Mouse (Mus musculus) hematopoietic stem cell, adult 5-6 weeks (primary cell): ENCODE measurements around the gene Pigl. TPM values are rescaled to one million over a fixed set of nuclear protein-coding genes. Genes with fewer than 3 reads are reported as not detected.
"Not testable (repeated sequence)": the region's sequence is repeated elsewhere in the genome, so short reads cannot be mapped to it uniquely, and the experiment has no call there.

Experiments used
- ATAC-seq, 2 experiments: fragments of 125-278 bp in 1 of 2; replicated peaks in 1 of 2; 2 replicates each; pipeline ENCODE4 v1.8.0; 2016 to 2017; ENCODE audit warnings: inconsistent platforms in 2 of 2, mild to moderate bottlenecking in 2 of 2, moderate number of reproducible peaks in 2 of 2, low read depth in 1 of 2, moderate TSS enrichment in 1 of 2; ENCODE audit not compliant: low FRiP score in 2 of 2, poor library complexity in 2 of 2, severe bottlenecking in 2 of 2, insufficient read depth in 1 of 2, low TSS enrichment in 1 of 2
- total RNA-seq: library from RNA; stranded (forward); fragments of 172-1452, 232-1000 nt; gene quantifications from 2 replicates; pipeline ENCODE4 v1.2.3, GENCODE M21; 2017

The Pigl gene
- total RNA-seq, 1 experiment from 2014 or later: 9.1 TPM

GRCm38 (mm10) chr11:62500529-62500928, 42.3 kb downstream of the Pigl start:
- no peak for ATAC-seq

- no peak for ATAC-seq
Observed at GRCm38 (mm10) chr11:62507683-62508082, 49.4 kb downstream of the Pigl start.

- not testable (repeated sequence) for ATAC-seq
Observed at GRCm38 (mm10) chr11:62508365-62508764, 50.1 kb downstream of the Pigl start.

- ATAC-seq: not testable (repeated sequence)
Observed at GRCm38 (mm10) chr11:62508816-62509215, 50.6 kb downstream of the Pigl start.

GRCm38 (mm10) chr11:62509571-62509970, 51.3 kb downstream of the Pigl start:
- ATAC-seq: no peak

GRCm38 (mm10) chr11:62510956-62511355, 52.7 kb downstream of the Pigl start:
- no peak for ATAC-seq

- no peak for ATAC-seq
Observed at GRCm38 (mm10) chr11:62511444-62512202, 53.4 kb downstream of the Pigl start.

- no peak for ATAC-seq
Observed at GRCm38 (mm10) chr11:62512529-62513080, 54.3 kb downstream of the Pigl start.

GRCm38 (mm10) chr11:62513311-62513710, 55.1 kb downstream of the Pigl start:
- no peak for ATAC-seq

- no peak for ATAC-seq
Observed at GRCm38 (mm10) chr11:62518991-62519390, 60.7 kb downstream of the Pigl start.

GRCm38 (mm10) chr11:62522283-62522682, 64.0 kb downstream of the Pigl start:
- ATAC-seq: no peak

- no peak for ATAC-seq
Observed at GRCm38 (mm10) chr11:62537089-62537488, 78.8 kb downstream of the Pigl start.

- ATAC-seq: no peak
Observed at GRCm38 (mm10) chr11:62537590-62537989, 79.3 kb downstream of the Pigl start.

- peak; percentile 32 to 52; a peak in 2 of 4 replicates for ATAC-seq
Observed at GRCm38 (mm10) chr11:62538321-62539088, 80.2 kb downstream of the Pigl start.

- peak in 1 of 2 experiments; percentile 25; a peak in 2 of 4 replicates for ATAC-seq
Observed at GRCm38 (mm10) chr11:62539089-62539890, 81.0 kb downstream of the Pigl start, which contains the start of gene Cenpv. Gene Cenpv, minus strand, starts transcription at chr11:62539261.

- no peak for ATAC-seq
Observed at GRCm38 (mm10) chr11:62540167-62540566, 81.9 kb downstream of the Pigl start.

GRCm38 (mm10) chr11:62540969-62541368, 82.7 kb downstream of the Pigl start:
- no peak for ATAC-seq
